Mouse (Mus musculus): ENCODE measurements around the gene Bcl7b.

GRCm38 (mm10) chr5:135148715-135149052 lies 19.4 kb upstream of the Bcl7b start:
- TF ChIP-seq EP300 (IDR thresholded peaks at IDR 0.05; ENCODE audit: insufficient read depth, low read depth, low read length) (no peak), CTCF (IDR thresholded peaks at IDR 0.05) (no peak)

All from heart, adult 2 months (tissue).